Mouse (Mus musculus): ENCODE results near the gene Spta1. TPM values are rescaled to one million over a fixed set of nuclear protein-coding genes. Genes with fewer than 3 reads are reported as not detected.

Spta1 gene
- polyA plus RNA-seq (2016; fragmentation: Nextera tagmentation; extraction: Ambion mirVana) = 6.1 and 6.8 TPM in 2 replicates

GRCm38 (mm10) chr1:174172605-174173004, at the start of gene Spta1:
Spta1 (plus strand) TSS chr1:174172776.
- H3K9me3 ChIP-seq (replicated peaks) = no peaks in the 10 kb centered on the region
- WGBS = 9% methylated on average over 3 of the region's 3 CpGs
- no peaks in the 10 kb centered on the region for H3K36me3 ChIP-seq
- ATAC-seq (ENCODE audit: insufficient number of reproducible peaks, low FRiP score) = peak; percentile 84
- H3K4me1 ChIP-seq (replicated peaks) = peaks cover 7% of the 10 kb centered on the region; the same call in 1 of the 2 replicates
- peak within 1 kb of the TSS; percentile 12; the same call in 1 of the 2 replicates for H3K4me3 ChIP-seq
- H3K27ac ChIP-seq (ENCODE audit: poor library complexity, severe bottlenecking) = peak within 1 kb of the TSS; percentile 51; the same call in 1 of the 2 replicates
- H3K27me3 ChIP-seq (replicated peaks) = no peaks in the 10 kb centered on the region
- H3K4me2 ChIP-seq = peak within 1 kb of the TSS; percentile 43
- H3K9ac ChIP-seq = no peak within 1 kb of the TSS

GRCm38 (mm10) chr1:174131217-174131616, 41.4 kb upstream of the Spta1 start, which contains the start of gene Olfr424:
Olfr424 (plus strand) TSS chr1:174131517.
- H3K27me3 ChIP-seq (replicated peaks) = no peaks in the 10 kb centered on the region
- H3K4me3 ChIP-seq = no peak within 1 kb of the TSS
- no peaks in the 10 kb centered on the region for H3K4me1 ChIP-seq (replicated peaks)
- H3K9me3 ChIP-seq (replicated peaks) = no peaks in the 10 kb centered on the region
- no peak within 1 kb of the TSS for H3K9ac ChIP-seq
- ATAC-seq (ENCODE audit: insufficient number of reproducible peaks, low FRiP score) = no peak
- 78% methylated on average over 3 of the region's 3 CpGs for WGBS
- H3K4me2 ChIP-seq = no peak within 1 kb of the TSS
- H3K27ac ChIP-seq (ENCODE audit: poor library complexity, severe bottlenecking) = no peak within 1 kb of the TSS
- H3K36me3 ChIP-seq = no peaks in the 10 kb centered on the region

- no peak overlapping the region for H3K4me3 ChIP-seq
- H3K4me1 ChIP-seq (replicated peaks) = no peaks in the 10 kb centered on the region
- WGBS = 70% methylated on average over 3 of the region's 3 CpGs
- no peaks in the 10 kb centered on the region for H3K27me3 ChIP-seq (replicated peaks)
- ATAC-seq (ENCODE audit: insufficient number of reproducible peaks, low FRiP score) = no peak
- no peak overlapping the region for H3K4me2 ChIP-seq
- no peak overlapping the region for H3K9ac ChIP-seq
- no peaks in the 10 kb centered on the region for H3K36me3 ChIP-seq
- H3K27ac ChIP-seq (ENCODE audit: poor library complexity, severe bottlenecking) = no peak overlapping the region
- no peaks in the 10 kb centered on the region for H3K9me3 ChIP-seq (replicated peaks)
Observed at GRCm38 (mm10) chr1:174131999-174132398, 40.6 kb upstream of the Spta1 start.

GRCm38 (mm10) chr1:174141384-174141783, 31.2 kb upstream of the Spta1 start:
- Histone ChIP-seq H3K27me3 (replicated peaks) (no peaks in the 10 kb centered on the region), H3K9ac (no peak overlapping the region), H3K36me3 (no peaks in the 10 kb centered on the region), H3K9me3 (replicated peaks) (no peaks in the 10 kb centered on the region), H3K4me2 (no peak overlapping the region), H3K4me1 (replicated peaks) (no peaks in the 10 kb centered on the region), H3K27ac (ENCODE audit: poor library complexity, severe bottlenecking) (no peak overlapping the region), H3K4me3 (no peak overlapping the region)
- 71% methylated on average over 2 of the region's 2 CpGs for WGBS
- ATAC-seq (ENCODE audit: insufficient number of reproducible peaks, low FRiP score) = no peak

- WGBS = 66% methylated on average over 1 of the region's 1 CpGs
- no peak for ATAC-seq (ENCODE audit: insufficient number of reproducible peaks, low FRiP score)
Observed at GRCm38 (mm10) chr1:174146696-174147095, 25.9 kb upstream of the Spta1 start.

GRCm38 (mm10) chr1:174149289-174149688, 23.3 kb upstream of the Spta1 start:
- 71% methylated on average over 2 of the region's 2 CpGs for WGBS
- Histone ChIP-seq H3K36me3 (no peaks in the 10 kb centered on the region), H3K4me3 (no peak overlapping the region), H3K9me3 (replicated peaks) (no peaks in the 10 kb centered on the region), H3K4me1 (replicated peaks) (no peaks in the 10 kb centered on the region), H3K27ac (ENCODE audit: poor library complexity, severe bottlenecking) (no peak overlapping the region), H3K27me3 (replicated peaks) (no peaks in the 10 kb centered on the region), H3K4me2 (no peak overlapping the region), H3K9ac (no peak overlapping the region)
- no peak for ATAC-seq (ENCODE audit: insufficient number of reproducible peaks, low FRiP score)

More at GRCm38 (mm10) chr1:174146696-174147095, 25.9 kb upstream of the Spta1 start:
- Histone ChIP-seq H3K4me2 (no peak overlapping the region), H3K4me1 (replicated peaks) (no peaks in the 10 kb centered on the region), H3K4me3 (no peak overlapping the region), H3K27me3 (replicated peaks) (no peaks in the 10 kb centered on the region), H3K9me3 (replicated peaks) (no peaks in the 10 kb centered on the region), H3K36me3 (no peaks in the 10 kb centered on the region), H3K27ac (ENCODE audit: poor library complexity, severe bottlenecking) (no peak overlapping the region), H3K9ac (no peak overlapping the region)

GRCm38 (mm10) chr1:174155333-174155732, 17.2 kb upstream of the Spta1 start, which contains the start of gene Olfr420:
Olfr420 (plus strand) TSS chr1:174155633.
- no peak for ATAC-seq (ENCODE audit: insufficient number of reproducible peaks, low FRiP score)
- Histone ChIP-seq H3K9me3 (replicated peaks) (no peaks in the 10 kb centered on the region), H3K27ac (ENCODE audit: poor library complexity, severe bottlenecking) (no peak within 1 kb of the TSS), H3K27me3 (replicated peaks) (no peaks in the 10 kb centered on the region), H3K9ac (no peak within 1 kb of the TSS), H3K4me2 (no peak within 1 kb of the TSS), H3K4me3 (no peak within 1 kb of the TSS), H3K4me1 (replicated peaks) (no peaks in the 10 kb centered on the region), H3K36me3 (no peaks in the 10 kb centered on the region)
- WGBS = 74% methylated on average over 1 of the region's 1 CpGs

GRCm38 (mm10) chr1:174157622-174158021, 15.0 kb upstream of the Spta1 start:
- Histone ChIP-seq H3K4me3 (no peak overlapping the region), H3K9ac (no peak overlapping the region), H3K4me1 (replicated peaks) (no peaks in the 10 kb centered on the region), H3K27ac (ENCODE audit: poor library complexity, severe bottlenecking) (no peak overlapping the region), H3K4me2 (no peak overlapping the region), H3K36me3 (no peaks in the 10 kb centered on the region), H3K27me3 (replicated peaks) (no peaks in the 10 kb centered on the region), H3K9me3 (replicated peaks) (no peaks in the 10 kb centered on the region)
- ATAC-seq (ENCODE audit: insufficient number of reproducible peaks, low FRiP score) = no peak
- 55% methylated on average over 3 of the region's 3 CpGs for WGBS

- Histone ChIP-seq H3K27me3 (replicated peaks) (no peaks in the 10 kb centered on the region), H3K9ac (no peak overlapping the region), H3K27ac (ENCODE audit: poor library complexity, severe bottlenecking) (no peak overlapping the region), H3K36me3 (no peaks in the 10 kb centered on the region), H3K9me3 (replicated peaks) (no peaks in the 10 kb centered on the region), H3K4me1 (replicated peaks) (no peaks in the 10 kb centered on the region), H3K4me3 (no peak overlapping the region), H3K4me2 (no peak overlapping the region)
- 72% methylated on average over 1 of the region's 1 CpGs for WGBS
- ATAC-seq (ENCODE audit: insufficient number of reproducible peaks, low FRiP score) = no peak
Observed at GRCm38 (mm10) chr1:174158512-174158911, 14.1 kb upstream of the Spta1 start.

- ATAC-seq (ENCODE audit: insufficient number of reproducible peaks, low FRiP score) = no peak
- no peaks in the 10 kb centered on the region for H3K9me3 ChIP-seq (replicated peaks)
- H3K36me3 ChIP-seq = no peaks in the 10 kb centered on the region
- H3K27ac ChIP-seq (ENCODE audit: poor library complexity, severe bottlenecking) = no peak overlapping the region
- no peaks in the 10 kb centered on the region for H3K27me3 ChIP-seq (replicated peaks)
- H3K4me3 ChIP-seq = no peak overlapping the region
- no peak overlapping the region for H3K9ac ChIP-seq
- WGBS = 78% methylated on average over 10 of the region's 10 CpGs
- H3K4me1 ChIP-seq (replicated peaks) = no peaks in the 10 kb centered on the region
- no peak overlapping the region for H3K4me2 ChIP-seq
Observed at GRCm38 (mm10) chr1:174159095-174159494, 13.5 kb upstream of the Spta1 start.

GRCm38 (mm10) chr1:174169024-174169423, 3.6 kb upstream of the Spta1 start:
- H3K9me3 ChIP-seq (replicated peaks) = no peaks in the 10 kb centered on the region
- H3K27me3 ChIP-seq (replicated peaks) = no peaks in the 10 kb centered on the region
- H3K36me3 ChIP-seq = no peaks in the 10 kb centered on the region
- H3K4me3 ChIP-seq = no peak overlapping the region
- no peak overlapping the region for H3K9ac ChIP-seq
- ATAC-seq (ENCODE audit: insufficient number of reproducible peaks, low FRiP score) = no peak
- no peak overlapping the region for H3K4me2 ChIP-seq
- H3K4me1 ChIP-seq (replicated peaks) = peaks cover 7% of the 10 kb centered on the region; the same call in 1 of the 2 replicates
- no peak overlapping the region for H3K27ac ChIP-seq (ENCODE audit: poor library complexity, severe bottlenecking)

Measured in heart, embryonic 12.5 days (tissue).